Mouse (Mus musculus): ENCODE data around the gene Tomm40l.

GRCm38 (mm10) chr1:171183620-171184019 lies 38.7 kb downstream of the Tomm40l start:
- TF ChIP-seq CTCF (IDR thresholded peaks at IDR 0.05; ENCODE audit: low read depth, low read length) (no peak), POLR2AphosphoS5 (IDR thresholded peaks at IDR 0.05; ENCODE audit: insufficient replicate concordance, low read depth, low read length) (no peak), TAL1 (conservative IDR thresholded peaks at IDR 0.05; ENCODE audit: low read depth, low read length) (no peak), GATA1 (IDR thresholded peaks at IDR 0.05; ENCODE audit: borderline replicate concordance, low read length) (no peak)
